Mouse (Mus musculus): ENCODE measurements around the gene Prepl.

- no peak for TF ChIP-seq CTCF (IDR thresholded peaks at IDR 0.05; ENCODE audit: control insufficient read depth, insufficient read depth, insufficient read length)
- no peak for TF ChIP-seq USF1 (IDR thresholded peaks at IDR 0.05; ENCODE audit: low read depth)
- TF ChIP-seq MYOD1 (IDR thresholded peaks at IDR 0.05; ENCODE audit: control insufficient read depth, insufficient read length, low read depth) = no peak
- TF ChIP-seq MAX (IDR thresholded peaks at IDR 0.05) = no peak
- no peak for TF ChIP-seq MYOG (IDR thresholded peaks at IDR 0.05; ENCODE audit: control insufficient read depth, extremely low read depth, insufficient read length)
Measured at GRCm38 (mm10) chr17:85030651-85031050, 59.4 kb downstream of the Prepl start.

Measured in C2C12 (cell line).